Mouse (Mus musculus) intestine, embryonic 16.5 days (tissue): Measurements from ENCODE around the gene Atg9b. TPM values are rescaled to one million over a fixed set of nuclear protein-coding genes. Genes with fewer than 3 reads are reported as not detected.

ENCODE experiments used
- ATAC-seq: fragments of 200-750 bp; cut with Nextera tagmentation; 2 replicates; pipeline ENCODE4 v1.8.0; 2017; ENCODE audit warnings: moderate TSS enrichment, moderate library complexity
- H3K27ac ChIP-seq: fragments of 300-500 bp; sonication (generic); 2 replicates; pipeline ENCODE4 v1.5.1; 2014; ENCODE audit warnings: mild to moderate bottlenecking, low read length
- H3K27me3 ChIP-seq: fragments of 300-500 bp; sonication (generic); replicated peaks from 2 replicates; pipeline ENCODE4 v1.6.1; 2014; ENCODE audit warnings: low read length, control low read depth, mixed read lengths; ENCODE audit not compliant: control insufficient read depth, insufficient read depth
- H3K36me3 ChIP-seq: fragments of 300-500 bp; sonication (generic); 2 replicates; pipeline ENCODE4 v1.6.1; 2014; ENCODE audit warnings: low read length, control low read depth; ENCODE audit not compliant: control insufficient read depth, insufficient read depth
- H3K4me1 ChIP-seq: fragments of 300-500 bp; sonication (generic); 2 replicates; pipeline ENCODE4 v1.6.1; 2014; ENCODE audit warnings: low read length, control low read depth, mixed read lengths; ENCODE audit not compliant: control insufficient read depth, insufficient read depth
- H3K4me2 ChIP-seq: fragments of 300-500 bp; sonication (generic); 2 replicates; pipeline ENCODE4 v1.6.1; 2014; ENCODE audit warnings: low read depth, low read length, control low read depth
- H3K4me3 ChIP-seq: fragments of 300-500 bp; sonication (generic); 2 replicates; pipeline ENCODE4 v1.5.1; 2014; ENCODE audit warnings: mild to moderate bottlenecking, low read length
- H3K9ac ChIP-seq: fragments of 300-500 bp; sonication (generic); 2 replicates; pipeline ENCODE4 v1.6.1; 2014; ENCODE audit warnings: low read depth, low read length
- H3K9me3 ChIP-seq: fragments of 300-500 bp; sonication (generic); 2 replicates; pipeline ENCODE4 v1.6.1; 2016; ENCODE audit warnings: low read length, control low read depth; ENCODE audit not compliant: control insufficient read depth
- WGBS: fragments of 180-500 bp; shearing (Covaris S2); extraction: QIAGEN DNeasy Blood & Tissue Kit; methylation state at CpG from one replicate; pipeline ENCODE4 v1.1.7; 2014; 5-methylcytosine and 5-hydroxymethylcytosine counted together
- polyA plus RNA-seq: library from polyadenylated mRNA; unstranded; fragments of >200 nt; fragmentation: Nextera tagmentation; extraction: Ambion mirVana; gene quantifications from 2 replicates; pipeline ENCODE4 v1.2.1, GENCODE M21; 2015

Gene Atg9b
- polyA plus RNA-seq, 1 experiment from 2014 or later, result 1.7 TPM

DNA sequence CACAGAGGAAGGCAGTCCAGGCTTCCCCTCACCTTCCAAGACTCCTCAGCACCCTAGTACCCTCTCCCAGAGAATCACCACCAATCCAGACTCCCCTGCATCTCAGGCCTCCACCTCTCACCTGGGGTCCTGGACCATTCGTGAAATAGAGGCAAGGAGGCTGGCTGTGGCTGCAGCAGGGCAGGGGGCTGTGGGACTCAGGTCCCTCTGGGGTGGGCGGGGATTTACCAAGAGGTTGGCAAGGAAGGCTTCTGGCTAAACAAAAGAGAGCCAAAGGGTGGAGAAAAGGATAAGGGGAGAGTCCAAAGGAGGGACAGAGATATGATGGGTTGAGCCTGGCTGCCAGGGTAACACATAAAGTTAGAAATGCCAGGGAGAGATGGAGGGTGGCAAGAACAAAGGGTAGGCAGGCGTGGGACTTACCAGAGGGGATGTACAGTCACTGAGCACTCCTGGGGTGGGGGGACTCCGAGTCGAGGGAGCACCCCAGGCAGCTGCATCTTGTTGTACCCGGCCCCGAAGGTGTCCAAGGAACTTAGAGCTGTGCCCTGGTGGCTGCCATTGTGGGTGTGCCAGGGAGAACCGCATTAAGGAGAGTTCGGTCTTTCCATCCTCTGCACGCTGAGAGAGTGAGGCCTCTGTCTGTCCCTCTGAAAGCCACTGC, 5.9 kb downstream of the Atg9b start:
- H3K4me1 ChIP-seq, result peaks cover 42% of the 10 kb centered on the region
- 93% methylated on average over 10 of the region's 10 CpGs for WGBS
- no peak overlapping the region for H3K4me2 ChIP-seq
- H3K36me3 ChIP-seq, result no peaks in the 10 kb centered on the region
- no peak overlapping the region for H3K4me3 ChIP-seq
- H3K9ac ChIP-seq, result no peak overlapping the region
- no peak for ATAC-seq
- H3K27me3 ChIP-seq, result peaks cover 7% of the 10 kb centered on the region; the same call in 1 of the 2 replicates
- H3K27ac ChIP-seq, result no peak overlapping the region
- H3K9me3 ChIP-seq, result no peaks in the 10 kb centered on the region

DNA sequence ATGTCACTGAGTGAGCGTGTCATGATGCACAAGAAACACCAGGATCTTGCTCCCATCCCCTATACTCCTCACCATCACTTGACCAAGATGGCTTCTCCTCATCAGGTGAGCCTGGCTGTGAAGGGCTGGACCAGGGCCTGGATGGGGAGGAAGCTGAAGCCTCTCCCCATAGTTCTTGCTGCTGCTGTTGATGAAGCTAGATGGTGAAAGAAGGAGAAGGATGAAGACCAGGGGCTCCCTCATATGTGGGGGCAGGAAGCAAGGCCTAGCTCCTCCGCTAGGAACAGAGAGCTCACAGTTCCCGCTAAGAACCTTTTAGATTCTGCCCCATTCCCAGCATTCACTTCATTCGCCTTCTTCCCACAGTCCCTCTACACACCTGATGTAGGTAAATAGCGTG, 6.6 kb downstream of the Atg9b start:
- H3K9me3 ChIP-seq, result no peaks in the 10 kb centered on the region
- no peak overlapping the region for H3K27ac ChIP-seq
- no peak for ATAC-seq
- peaks cover 42% of the 10 kb centered on the region for H3K4me1 ChIP-seq
- no peak overlapping the region for H3K4me3 ChIP-seq
- H3K4me2 ChIP-seq, result no peak overlapping the region
- WGBS, result 83% methylated on average over 5 of the region's 5 CpGs
- H3K27me3 ChIP-seq, result peaks cover 7% of the 10 kb centered on the region; the same call in 1 of the 2 replicates
- no peaks in the 10 kb centered on the region for H3K36me3 ChIP-seq
- H3K9ac ChIP-seq, result no peak overlapping the region

DNA sequence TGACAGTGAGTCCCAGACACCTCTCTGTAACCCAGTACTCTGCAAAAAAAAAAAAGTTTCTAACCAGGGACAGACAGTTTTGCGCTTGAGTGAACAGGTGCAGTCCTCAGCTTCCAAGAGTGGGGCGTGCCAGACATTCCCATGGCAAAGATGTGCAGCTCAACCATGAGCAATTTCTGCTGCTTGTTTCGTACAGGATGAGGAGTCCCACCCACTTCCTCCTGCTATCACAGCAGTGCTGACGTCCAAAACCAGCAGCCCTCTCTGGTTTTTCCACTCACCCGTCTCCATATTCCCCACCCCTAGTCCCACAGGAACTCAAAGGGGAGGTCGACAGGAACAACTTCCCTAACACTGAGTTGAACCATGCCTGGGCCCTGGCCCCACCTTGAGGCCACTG, 7.5 kb downstream of the Atg9b start:
- H3K4me2 ChIP-seq, result no peak overlapping the region
- 54% methylated on average over 6 of the region's 6 CpGs for WGBS
- H3K4me3 ChIP-seq, result no peak overlapping the region
- H3K4me1 ChIP-seq, result peaks cover 39% of the 10 kb centered on the region
- H3K27ac ChIP-seq, result peak overlapping the region; percentile 28; the same call in 1 of the 2 replicates
- H3K36me3 ChIP-seq, result no peaks in the 10 kb centered on the region
- H3K9me3 ChIP-seq, result no peaks in the 10 kb centered on the region
- no peak overlapping the region for H3K9ac ChIP-seq
- no peak for ATAC-seq
- peaks cover 7% of the 10 kb centered on the region; the same call in 1 of the 2 replicates for H3K27me3 ChIP-seq

DNA sequence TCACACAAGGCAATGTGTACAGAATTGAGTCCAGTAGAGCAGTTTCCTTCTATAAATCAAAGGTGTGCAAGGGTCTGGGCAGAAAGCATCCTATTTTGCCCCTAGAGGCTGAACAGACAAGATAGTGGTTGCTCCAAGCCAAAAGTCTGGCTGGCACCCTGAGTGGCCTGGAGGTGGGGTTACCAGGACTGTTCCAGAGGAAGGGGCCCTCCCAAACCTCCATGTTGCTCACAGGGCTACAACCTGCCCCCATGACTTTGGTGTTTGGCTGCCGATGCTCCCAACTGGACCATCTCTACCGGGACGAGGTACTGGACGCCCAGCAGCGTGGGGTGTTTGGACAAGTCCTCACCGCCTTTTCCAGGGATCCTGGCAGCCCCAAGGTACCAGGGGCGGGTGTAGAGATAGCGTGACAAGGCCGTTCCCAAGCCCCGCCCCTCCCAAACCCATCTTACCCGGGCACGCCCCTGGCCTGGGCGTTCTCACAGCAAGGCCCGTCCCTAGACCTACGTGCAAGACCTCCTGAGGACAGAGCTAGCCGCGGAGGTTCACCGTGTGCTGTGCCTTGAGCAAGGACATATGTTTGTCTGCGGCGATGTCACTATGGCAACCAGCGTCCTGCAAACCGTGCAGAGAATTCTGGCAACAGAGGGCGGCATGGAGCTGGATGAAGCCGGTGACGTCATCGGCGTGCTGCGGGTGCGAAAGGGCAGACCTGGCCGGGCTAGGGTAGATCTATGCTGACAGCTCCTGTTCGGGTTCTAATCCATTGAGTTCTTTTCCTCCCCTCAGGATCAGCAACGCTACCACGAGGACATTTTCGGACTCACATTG, 8.7 kb downstream of the Atg9b start:
- no peaks in the 10 kb centered on the region for H3K9me3 ChIP-seq
- WGBS, result under 1% methylated on average over 34 of the region's 34 CpGs
- H3K9ac ChIP-seq, result peak overlapping the region; percentile 71
- H3K4me1 ChIP-seq, result peaks cover 31% of the 10 kb centered on the region
- no peaks in the 10 kb centered on the region for H3K36me3 ChIP-seq
- peak overlapping the region; percentile 45; the same call in 1 of the 2 replicates for H3K27ac ChIP-seq
- peak; percentile 90 for ATAC-seq
- H3K4me2 ChIP-seq, result peak overlapping the region; percentile 86
- peaks cover 7% of the 10 kb centered on the region; the same call in 1 of the 2 replicates for H3K27me3 ChIP-seq
- H3K4me3 ChIP-seq, result peak overlapping the region; percentile 52

DNA sequence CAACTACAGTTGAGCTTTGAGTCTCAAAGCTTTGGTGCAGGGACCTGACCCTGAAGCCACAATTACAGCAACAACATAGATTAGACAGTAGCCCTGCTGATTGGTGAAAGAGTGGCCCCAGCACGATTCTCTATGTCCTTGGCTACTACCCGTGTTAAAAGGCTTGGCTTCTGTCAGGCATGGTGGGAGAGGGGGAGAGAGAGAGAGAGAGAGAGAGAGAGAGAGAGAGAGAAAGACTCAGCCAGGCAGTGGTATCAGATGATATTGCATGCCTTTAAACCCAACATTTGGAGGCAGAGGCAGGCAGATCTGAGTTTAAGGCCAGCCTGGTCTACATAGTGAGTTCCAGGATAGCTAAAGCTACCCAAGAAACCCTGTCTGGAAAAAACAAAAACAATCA, 10.0 kb downstream of the Atg9b start:
- 68% methylated on average over 2 of the region's 2 CpGs for WGBS
- no peaks in the 10 kb centered on the region for H3K9me3 ChIP-seq
- H3K27me3 ChIP-seq, result peaks cover 2% of the 10 kb centered on the region; the same call in 1 of the 2 replicates
- no peak overlapping the region for H3K9ac ChIP-seq
- no peak overlapping the region for H3K4me2 ChIP-seq
- no peaks in the 10 kb centered on the region for H3K36me3 ChIP-seq
- ATAC-seq, result no peak
- peaks cover 19% of the 10 kb centered on the region for H3K4me1 ChIP-seq
- no peak overlapping the region for H3K4me3 ChIP-seq
- H3K27ac ChIP-seq, result no peak overlapping the region

DNA sequence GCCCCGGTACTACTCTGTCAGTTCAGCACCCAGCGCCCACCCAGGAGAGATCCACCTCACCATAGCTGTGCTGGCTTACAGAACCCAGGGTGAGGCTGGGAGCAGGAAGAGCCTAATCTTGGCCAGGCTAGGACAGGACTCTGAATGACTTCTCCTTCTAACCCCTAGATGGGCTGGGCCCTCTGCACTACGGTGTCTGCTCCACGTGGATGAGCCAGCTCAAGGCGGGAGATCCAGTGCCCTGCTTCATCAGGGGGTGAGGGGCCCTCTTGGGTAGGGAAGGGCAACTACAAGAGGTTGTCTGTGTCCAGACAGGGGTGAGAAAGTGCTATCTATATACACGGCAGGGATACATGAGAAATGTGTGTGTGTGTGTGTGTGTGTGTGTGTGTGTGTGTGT, 10.5 kb downstream of the Atg9b start:
- H3K27me3 ChIP-seq, result no peaks in the 10 kb centered on the region; the same call in 1 of the 2 replicates
- H3K4me2 ChIP-seq, result no peak overlapping the region
- ATAC-seq, result no peak
- no peaks in the 10 kb centered on the region for H3K36me3 ChIP-seq
- H3K9ac ChIP-seq, result no peak overlapping the region
- 76% methylated on average over 6 of the region's 6 CpGs for WGBS
- no peak overlapping the region for H3K4me3 ChIP-seq
- no peak overlapping the region for H3K27ac ChIP-seq
- no peaks in the 10 kb centered on the region for H3K9me3 ChIP-seq
- peaks cover 17% of the 10 kb centered on the region for H3K4me1 ChIP-seq

DNA sequence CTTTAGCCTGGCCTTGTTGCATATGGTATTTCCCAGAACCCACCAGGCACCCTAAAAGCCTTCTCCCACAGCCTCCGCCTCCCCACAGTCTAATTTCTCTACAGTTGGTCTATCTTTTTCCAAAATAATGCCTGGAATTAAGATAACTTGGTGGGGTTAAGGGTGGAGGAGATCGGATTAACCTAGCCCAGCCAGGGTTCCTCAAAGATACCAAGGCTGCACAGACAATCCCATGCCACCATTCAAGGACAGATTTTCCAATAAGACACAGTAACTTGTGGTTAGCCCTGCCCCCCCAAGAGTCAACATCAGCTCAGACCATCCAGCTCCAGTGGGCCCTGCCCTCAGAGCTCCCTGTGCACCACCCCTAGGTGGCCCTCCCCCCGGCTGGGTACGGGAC, 11.4 kb downstream of the Atg9b start:
- no peak for ATAC-seq
- WGBS, result 85% methylated on average over 4 of the region's 4 CpGs
- no peak overlapping the region for H3K4me2 ChIP-seq

DNA sequence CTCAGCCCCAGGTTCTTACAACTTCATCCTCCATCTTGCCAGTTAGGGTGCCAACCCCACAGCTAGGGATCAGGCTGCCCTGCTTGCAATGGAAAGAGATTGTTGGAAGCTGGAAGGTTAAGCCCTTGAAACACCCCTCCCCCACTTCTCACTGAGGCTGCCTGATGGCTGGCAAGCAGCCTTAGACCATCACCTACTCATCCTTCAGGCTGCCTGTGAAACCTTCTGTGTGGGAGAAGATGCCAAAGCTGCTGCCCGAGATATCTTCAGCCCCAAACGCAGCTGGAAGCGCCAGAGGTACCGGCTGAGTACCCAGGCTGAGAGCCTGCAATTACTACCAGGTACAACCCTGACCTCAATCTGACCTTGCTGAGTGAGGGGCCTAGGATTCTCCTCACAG, 12.4 kb downstream of the Atg9b start:
- peaks cover 13% of the 10 kb centered on the region for H3K4me1 ChIP-seq
- H3K27ac ChIP-seq, result no peak overlapping the region
- no peak overlapping the region for H3K4me3 ChIP-seq
- H3K36me3 ChIP-seq, result no peaks in the 10 kb centered on the region
- no peaks in the 10 kb centered on the region for H3K27me3 ChIP-seq
- H3K9me3 ChIP-seq, result no peaks in the 10 kb centered on the region
- 58% methylated on average over 4 of the region's 4 CpGs for whole genome bisulfite sequencing
- no peak for ATAC-seq
- no peak overlapping the region for H3K4me2 ChIP-seq
- H3K9ac ChIP-seq, result 0 out of 2 replicates have a peak overlapping the region, but pooled peaks have one; percentile 19

More for the DNA sequence above, 11.4 kb downstream of the Atg9b start:
- no peaks in the 10 kb centered on the region for H3K9me3 ChIP-seq
- H3K4me1 ChIP-seq, result peaks cover 17% of the 10 kb centered on the region
- no peaks in the 10 kb centered on the region for H3K36me3 ChIP-seq
- H3K4me3 ChIP-seq, result no peak overlapping the region
- H3K27ac ChIP-seq, result no peak overlapping the region
- H3K9ac ChIP-seq, result no peak overlapping the region
- H3K27me3 ChIP-seq, result no peaks in the 10 kb centered on the region

DNA sequence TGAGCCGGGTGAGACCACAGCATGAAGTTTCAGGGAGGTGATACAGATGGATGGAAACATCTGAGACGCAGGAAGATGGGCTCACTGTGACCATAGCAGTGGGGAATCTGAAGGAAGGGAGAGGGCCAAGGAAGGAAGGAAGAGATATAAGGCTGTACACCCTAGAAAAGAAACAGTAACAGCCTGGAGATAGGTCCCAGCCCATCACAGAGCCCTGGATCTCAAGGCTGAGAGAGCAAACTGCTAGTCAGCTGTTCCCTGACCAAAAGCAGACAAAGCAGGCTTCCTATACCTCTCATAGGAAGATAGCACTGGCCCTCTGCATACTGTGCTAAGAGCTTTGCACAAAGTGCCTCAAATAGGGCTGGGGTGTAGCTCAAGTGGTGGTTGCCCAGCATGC, 13.2 kb downstream of the Atg9b start:
- Histone ChIP-seq H3K4me2 (no peak overlapping the region), H3K4me1 (peaks cover 6% of the 10 kb centered on the region), H3K9me3 (no peaks in the 10 kb centered on the region), H3K4me3 (no peak overlapping the region), H3K36me3 (no peaks in the 10 kb centered on the region), H3K27me3 (no peaks in the 10 kb centered on the region), H3K9ac (no peak overlapping the region), H3K27ac (no peak overlapping the region)
- 80% methylated on average over 2 of the region's 2 CpGs for WGBS
- ATAC-seq, result no peak
